Mouse (Mus musculus): Measurements from ENCODE around the gene Os9. TPM values are rescaled to one million over a fixed set of nuclear protein-coding genes. Genes with fewer than 3 reads are reported as not detected.
"Not testable (repeated sequence)": the region's sequence is repeated elsewhere in the genome, so short reads cannot be mapped to it uniquely, and the experiment has no call there.

The Os9 gene
- polyA plus RNA-seq, 1 experiment from 2014 or later, result 65.7 TPM

- H3K4me3 ChIP-seq (ENCODE audit: low read depth, low read length), result peak overlapping the region; percentile 80
- peak overlapping the region; percentile 24; the same call in 1 of the 2 replicates for H3K27ac ChIP-seq (ENCODE audit: low read depth, low read length)
- H3K4me2 ChIP-seq (ENCODE audit: low read depth, low read length), result peak overlapping the region; percentile 91
- H3K36me3 ChIP-seq (ENCODE audit: control insufficient read depth, insufficient read depth, low read length), result no peaks in the 10 kb centered on the region
- no peaks in the 10 kb centered on the region for H3K9me3 ChIP-seq (ENCODE audit: control insufficient read depth, low read length)
- ATAC-seq (ENCODE audit: low read depth), result no peak
- 0 out of 2 replicates have a peak overlapping the region, but pooled peaks have one; percentile 17 for H3K9ac ChIP-seq (replicated peaks; ENCODE audit: low read depth, low read length)
- 0 out of 2 replicates have a peak, but pooled peaks cover 4% of the 10 kb centered on the region for H3K27me3 ChIP-seq (ENCODE audit: control insufficient read depth, insufficient read depth, low read length)
- peaks cover 31% of the 10 kb centered on the region for H3K4me1 ChIP-seq (ENCODE audit: control insufficient read depth, insufficient read depth, low read length)
- WGBS, result 4% methylated on average over 10 of the region's 10 CpGs
Measured at GRCm38 (mm10) chr10:127077515-127077914, 43.4 kb downstream of the Os9 start.

GRCm38 (mm10) chr10:127076082-127076481 is 44.8 kb downstream of the Os9 start:
- H3K27ac ChIP-seq (ENCODE audit: low read depth, low read length), result no peak overlapping the region
- H3K27me3 ChIP-seq (ENCODE audit: control insufficient read depth, insufficient read depth, low read length), result 0 out of 2 replicates have a peak, but pooled peaks cover 4% of the 10 kb centered on the region
- no peaks in the 10 kb centered on the region for H3K36me3 ChIP-seq (ENCODE audit: control insufficient read depth, insufficient read depth, low read length)
- peaks cover 22% of the 10 kb centered on the region for H3K4me1 ChIP-seq (ENCODE audit: control insufficient read depth, insufficient read depth, low read length)
- H3K9ac ChIP-seq (replicated peaks; ENCODE audit: low read depth, low read length), result no peak overlapping the region
- no peak overlapping the region for H3K4me2 ChIP-seq (ENCODE audit: low read depth, low read length)
- no peak for ATAC-seq (ENCODE audit: low read depth)
- whole genome bisulfite sequencing, result 29% methylated on average over 4 of the region's 4 CpGs
- H3K4me3 ChIP-seq (ENCODE audit: low read depth, low read length), result no peak overlapping the region
- no peaks in the 10 kb centered on the region for H3K9me3 ChIP-seq (ENCODE audit: control insufficient read depth, low read length)

GRCm38 (mm10) chr10:127075651-127076050 is 45.3 kb downstream of the Os9 start:
- no peaks in the 10 kb centered on the region for H3K9me3 ChIP-seq (ENCODE audit: control insufficient read depth, low read length)
- H3K27ac ChIP-seq (ENCODE audit: low read depth, low read length), result no peak overlapping the region
- 85% methylated on average over 8 of the region's 8 CpGs for WGBS
- no peak overlapping the region for H3K4me3 ChIP-seq (ENCODE audit: low read depth, low read length)
- H3K9ac ChIP-seq (replicated peaks; ENCODE audit: low read depth, low read length), result no peak overlapping the region
- H3K4me2 ChIP-seq (ENCODE audit: low read depth, low read length), result no peak overlapping the region
- no peaks in the 10 kb centered on the region for H3K36me3 ChIP-seq (ENCODE audit: control insufficient read depth, insufficient read depth, low read length)
- 0 out of 2 replicates have a peak, but pooled peaks cover 4% of the 10 kb centered on the region for H3K27me3 ChIP-seq (ENCODE audit: control insufficient read depth, insufficient read depth, low read length)
- no peak for ATAC-seq (ENCODE audit: low read depth)
- peaks cover 21% of the 10 kb centered on the region for H3K4me1 ChIP-seq (ENCODE audit: control insufficient read depth, insufficient read depth, low read length)

GRCm38 (mm10) chr10:127075080-127075479 is 45.9 kb downstream of the Os9 start, which contains the start of gene Agap2:
Agap2 (plus strand) TSS chr10:127075284.
- 0 out of 2 replicates have a peak, but pooled peaks cover 4% of the 10 kb centered on the region for H3K27me3 ChIP-seq (ENCODE audit: control insufficient read depth, insufficient read depth, low read length)
- H3K4me3 ChIP-seq (ENCODE audit: low read depth, low read length), result no peak within 1 kb of the TSS
- no peak for ATAC-seq (ENCODE audit: low read depth)
- no peaks in the 10 kb centered on the region for H3K9me3 ChIP-seq (ENCODE audit: control insufficient read depth, low read length)
- no peak within 1 kb of the TSS for H3K27ac ChIP-seq (ENCODE audit: low read depth, low read length)
- no peaks in the 10 kb centered on the region for H3K36me3 ChIP-seq (ENCODE audit: control insufficient read depth, insufficient read depth, low read length)
- peaks cover 15% of the 10 kb centered on the region for H3K4me1 ChIP-seq (ENCODE audit: control insufficient read depth, insufficient read depth, low read length)
- H3K4me2 ChIP-seq (ENCODE audit: low read depth, low read length), result no peak within 1 kb of the TSS
- no peak within 1 kb of the TSS for H3K9ac ChIP-seq (replicated peaks; ENCODE audit: low read depth, low read length)
- WGBS, result 75% methylated on average over 9 of the region's 9 CpGs

GRCm38 (mm10) chr10:127073981-127074380 is 47.0 kb downstream of the Os9 start:
- Histone ChIP-seq H3K9me3 (ENCODE audit: control insufficient read depth, low read length) (no peaks in the 10 kb centered on the region), H3K27ac (ENCODE audit: low read depth, low read length) (no peak overlapping the region), H3K4me3 (ENCODE audit: low read depth, low read length) (no peak overlapping the region), H3K4me2 (ENCODE audit: low read depth, low read length) (no peak overlapping the region), H3K9ac (replicated peaks; ENCODE audit: low read depth, low read length) (no peak overlapping the region), H3K36me3 (ENCODE audit: control insufficient read depth, insufficient read depth, low read length) (no peaks in the 10 kb centered on the region), H3K27me3 (ENCODE audit: control insufficient read depth, insufficient read depth, low read length) (no peaks in the 10 kb centered on the region), H3K4me1 (ENCODE audit: control insufficient read depth, insufficient read depth, low read length) (peaks cover 21% of the 10 kb centered on the region)
- 93% methylated on average over 1 of the region's 1 CpGs for WGBS
- ATAC-seq (ENCODE audit: low read depth), result no peak

GRCm38 (mm10) chr10:127072969-127073368 is 48.0 kb downstream of the Os9 start:
- H3K4me2 ChIP-seq (ENCODE audit: low read depth, low read length); H3K9me3 ChIP-seq (ENCODE audit: control insufficient read depth, low read length); ATAC-seq (ENCODE audit: low read depth); H3K4me3 ChIP-seq (ENCODE audit: low read depth, low read length); H3K27ac ChIP-seq (ENCODE audit: low read depth, low read length); H3K9ac ChIP-seq (replicated peaks; ENCODE audit: low read depth, low read length); H3K36me3 ChIP-seq (ENCODE audit: control insufficient read depth, insufficient read depth, low read length); H3K27me3 ChIP-seq (ENCODE audit: control insufficient read depth, insufficient read depth, low read length): not testable (repeated sequence)
- H3K4me1 ChIP-seq (ENCODE audit: control insufficient read depth, insufficient read depth, low read length), result peaks cover 27% of the 10 kb centered on the region
- WGBS, result 93% methylated on average over 2 of the region's 2 CpGs

- not testable (repeated sequence) for H3K9me3 ChIP-seq (ENCODE audit: control insufficient read depth, low read length); H3K27me3 ChIP-seq (ENCODE audit: control insufficient read depth, insufficient read depth, low read length); H3K27ac ChIP-seq (ENCODE audit: low read depth, low read length); H3K4me2 ChIP-seq (ENCODE audit: low read depth, low read length); ATAC-seq (ENCODE audit: low read depth); H3K9ac ChIP-seq (replicated peaks; ENCODE audit: low read depth, low read length); H3K4me3 ChIP-seq (ENCODE audit: low read depth, low read length)
- Histone ChIP-seq H3K4me1 (ENCODE audit: control insufficient read depth, insufficient read depth, low read length) (peaks cover 23% of the 10 kb centered on the region), H3K36me3 (ENCODE audit: control insufficient read depth, insufficient read depth, low read length) (peaks cover 11% of the 10 kb centered on the region)
- 90% methylated on average over 4 of the region's 4 CpGs for WGBS
Measured at GRCm38 (mm10) chr10:127072270-127072669, 48.7 kb downstream of the Os9 start.

- Histone ChIP-seq H3K4me3 (ENCODE audit: low read depth, low read length) (peak overlapping the region; percentile 38), H3K4me2 (ENCODE audit: low read depth, low read length) (peak overlapping the region; percentile 56), H3K36me3 (ENCODE audit: control insufficient read depth, insufficient read depth, low read length) (peaks cover 21% of the 10 kb centered on the region), H3K4me1 (ENCODE audit: control insufficient read depth, insufficient read depth, low read length) (peaks cover 23% of the 10 kb centered on the region), H3K9me3 (ENCODE audit: control insufficient read depth, low read length) (no peaks in the 10 kb centered on the region), H3K27ac (ENCODE audit: low read depth, low read length) (no peak overlapping the region), H3K9ac (replicated peaks; ENCODE audit: low read depth, low read length) (no peak overlapping the region), H3K27me3 (ENCODE audit: control insufficient read depth, insufficient read depth, low read length) (no peaks in the 10 kb centered on the region)
- ATAC-seq (ENCODE audit: low read depth), result no peak
- WGBS, result 76% methylated on average over 9 of the region's 9 CpGs
Measured at GRCm38 (mm10) chr10:127071203-127071602, 49.7 kb downstream of the Os9 start.

- WGBS, result 2% methylated on average over 36 of the region's 36 CpGs
- peaks cover 23% of the 10 kb centered on the region for H3K4me1 ChIP-seq (ENCODE audit: control insufficient read depth, insufficient read depth, low read length)
- peak; percentile 93 for ATAC-seq (ENCODE audit: low read depth)
- peak within 1 kb of the TSS; percentile 71 for H3K27ac ChIP-seq (ENCODE audit: low read depth, low read length)
- peak within 1 kb of the TSS; percentile 53 for H3K9ac ChIP-seq (replicated peaks; ENCODE audit: low read depth, low read length)
- peaks cover 29% of the 10 kb centered on the region for H3K36me3 ChIP-seq (ENCODE audit: control insufficient read depth, insufficient read depth, low read length)
- no peaks in the 10 kb centered on the region for H3K9me3 ChIP-seq (ENCODE audit: control insufficient read depth, low read length)
- H3K4me3 ChIP-seq (ENCODE audit: low read depth, low read length), result peak within 1 kb of the TSS; percentile 38
- H3K4me2 ChIP-seq (ENCODE audit: low read depth, low read length), result peak within 1 kb of the TSS; percentile 98
- no peaks in the 10 kb centered on the region for H3K27me3 ChIP-seq (ENCODE audit: control insufficient read depth, insufficient read depth, low read length)
Measured at GRCm38 (mm10) chr10:127070190-127071121, 50.5 kb downstream of the Os9 start, which contains the start of gene Tspan31. Tspan31 (minus strand) TSS chr10:127070264.
